Mouse (Mus musculus) midbrain, embryonic 11.5 days (tissue): Measurements from ENCODE around the gene Smarcal1. TPM values are rescaled to one million over a fixed set of nuclear protein-coding genes. Genes with fewer than 3 reads are reported as not detected.

ENCODE experiments used
- ATAC-seq: fragments of 200-750 bp; cut with Nextera tagmentation; 2 replicates; pipeline ENCODE4 v1.8.0; 2017; ENCODE audit warnings: moderate TSS enrichment, moderate library complexity; ENCODE audit not compliant: low FRiP score
- DNase-seq: peaks from one replicate; pipeline ENCODE4 v3.0.0; 2015; ENCODE audit warnings: low spot score; ENCODE audit errors: missing footprints
- H3K27ac ChIP-seq: fragments of 300-500 bp; sonication (generic); 2 replicates; pipeline ENCODE4 v1.5.1; 2014; ENCODE audit warnings: low read depth, low read length
- H3K27me3 ChIP-seq: fragments of 300-500 bp; sonication (generic); 2 replicates; pipeline ENCODE4 v1.6.1; 2014; ENCODE audit warnings: mild to moderate bottlenecking, low read length, moderate library complexity, mixed read lengths; ENCODE audit not compliant: control insufficient read depth, insufficient read depth
- H3K36me3 ChIP-seq: fragments of 300-500 bp; sonication (generic); 2 replicates; pipeline ENCODE4 v1.6.1; 2014; ENCODE audit warnings: mild to moderate bottlenecking, low read length, moderate library complexity, mixed read lengths; ENCODE audit not compliant: control insufficient read depth, insufficient read depth
- H3K4me1 ChIP-seq: fragments of 300-500 bp; sonication (generic); 2 replicates; pipeline ENCODE4 v1.6.1; 2014; ENCODE audit warnings: low read length; ENCODE audit not compliant: control insufficient read depth, insufficient read depth
- H3K4me2 ChIP-seq: fragments of 300-500 bp; sonication (generic); 2 replicates; pipeline ENCODE4 v1.6.1; 2014; ENCODE audit warnings: mild to moderate bottlenecking, moderate library complexity
- H3K4me3 ChIP-seq: fragments of 300-500 bp; sonication (generic); 2 replicates; pipeline ENCODE4 v1.5.1; 2014; ENCODE audit warnings: low read depth, low read length
- H3K9ac ChIP-seq: fragments of 300-500 bp; sonication (generic); 2 replicates; pipeline ENCODE4 v1.6.1; 2014; ENCODE audit warnings: low read length
- H3K9me3 ChIP-seq: fragments of 300-500 bp; sonication (generic); 2 replicates; pipeline ENCODE4 v1.6.1; 2016; ENCODE audit warnings: low read length; ENCODE audit not compliant: control insufficient read depth
- WGBS: fragments of 180-500 bp; shearing (Covaris S2); extraction: QIAGEN DNeasy Blood & Tissue Kit; methylation state at CpG from one replicate; pipeline ENCODE4 v1.1.7; 2014; 5-methylcytosine and 5-hydroxymethylcytosine counted together
- polyA plus RNA-seq: library from polyadenylated mRNA; unstranded; fragments of >200 nt; fragmentation: Nextera tagmentation; extraction: Ambion mirVana; gene quantifications from 2 replicates; pipeline ENCODE4 v1.2.1, GENCODE M21; 2014

The Smarcal1 gene
- polyA plus RNA-seq, 1 experiment from 2014 or later: 30.9 TPM

- Histone ChIP-seq H3K4me3 (peak overlapping the region; percentile 60), H3K4me1 (peaks cover 4% of the 10 kb centered on the region), H3K9me3 (no peaks in the 10 kb centered on the region), H3K4me2 (peak overlapping the region; percentile 45), H3K27ac (no peak overlapping the region), H3K27me3 (no peaks in the 10 kb centered on the region), H3K9ac (peak overlapping the region; percentile 71), H3K36me3 (peaks cover 7% of the 10 kb centered on the region; the same call in 1 of the 2 replicates)
- 86% methylated on average over 4 of the region's 4 CpGs for WGBS
- no peak for DNase-seq
- ATAC-seq: no peak
Observed at GRCm38 (mm10) chr1:72583906-72584305, 855 bp downstream of the Smarcal1 start.

GRCm38 (mm10) chr1:72585971-72586875 is 3.2 kb downstream of the Smarcal1 start:
- 91% methylated on average over 17 of the region's 17 CpGs for WGBS
- Histone ChIP-seq H3K4me2 (no peak overlapping the region), H3K27ac (no peak overlapping the region), H3K4me3 (no peak overlapping the region), H3K9ac (no peak overlapping the region), H3K27me3 (no peaks in the 10 kb centered on the region), H3K4me1 (peaks cover 4% of the 10 kb centered on the region), H3K36me3 (peaks cover 7% of the 10 kb centered on the region; the same call in 1 of the 2 replicates), H3K9me3 (no peaks in the 10 kb centered on the region)
- ATAC-seq (no peak), DNase-seq (no peak)

- Histone ChIP-seq H3K4me3 (no peak overlapping the region), H3K36me3 (peaks cover 15% of the 10 kb centered on the region; the same call in 1 of the 2 replicates), H3K4me1 (peaks cover 4% of the 10 kb centered on the region), H3K27me3 (no peaks in the 10 kb centered on the region), H3K9me3 (no peaks in the 10 kb centered on the region), H3K27ac (no peak overlapping the region), H3K9ac (no peak overlapping the region), H3K4me2 (no peak overlapping the region)
- no peak for DNase-seq
- ATAC-seq: no peak
- 95% methylated on average over 15 of the region's 15 CpGs for WGBS
Observed at GRCm38 (mm10) chr1:72587532-72587931, 4.5 kb downstream of the Smarcal1 start.

DNA sequence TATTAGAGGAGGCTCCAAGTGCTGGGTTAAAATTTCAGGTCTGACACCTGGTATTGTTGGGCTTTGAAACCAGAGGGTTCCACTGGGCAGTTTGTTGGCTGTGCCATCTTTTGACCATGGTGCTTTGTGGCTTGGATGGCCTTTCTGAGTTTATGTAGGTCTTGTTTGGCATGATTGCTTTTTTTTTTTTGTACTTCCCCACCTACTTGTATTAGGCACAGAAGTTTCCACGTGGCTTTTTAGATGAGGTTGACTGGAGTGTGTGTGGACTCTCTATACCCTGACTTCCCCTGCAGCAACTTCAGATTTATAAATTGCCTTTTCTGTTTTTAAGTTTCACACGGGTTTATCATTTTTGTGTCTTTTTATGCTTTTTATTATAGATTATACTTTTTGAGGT is 5.7 kb downstream of the Smarcal1 start:
- Histone ChIP-seq H3K4me2 (no peak overlapping the region), H3K4me1 (peaks cover 4% of the 10 kb centered on the region), H3K9ac (no peak overlapping the region), H3K9me3 (no peaks in the 10 kb centered on the region), H3K27ac (no peak overlapping the region), H3K27me3 (no peaks in the 10 kb centered on the region), H3K36me3 (peaks cover 15% of the 10 kb centered on the region; the same call in 1 of the 2 replicates), H3K4me3 (no peak overlapping the region)
- WGBS: 88% methylated on average over 2 of the region's 2 CpGs
- DNase-seq (no peak), ATAC-seq (no peak)

DNA sequence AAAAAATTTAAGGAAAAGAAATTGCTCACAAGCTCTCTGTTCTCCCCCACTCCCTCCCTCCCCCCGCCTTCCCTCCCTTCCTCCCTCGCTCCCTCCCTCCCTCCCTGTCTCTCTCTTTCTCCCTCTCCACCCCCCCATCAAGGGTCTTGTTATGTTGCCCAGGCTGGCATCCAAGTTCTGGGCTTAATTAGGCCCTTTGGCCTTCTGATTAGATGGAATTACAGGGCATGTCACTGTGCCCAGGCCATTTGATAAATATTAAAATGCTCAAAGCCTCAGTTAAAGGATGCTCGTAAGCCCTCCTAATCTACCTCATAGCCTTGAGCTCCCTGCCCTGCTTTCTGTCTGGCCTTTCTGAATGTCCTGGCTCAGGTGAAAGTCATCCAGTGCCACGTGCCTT is 7.6 kb downstream of the Smarcal1 start:
- DNase-seq (no peak), ATAC-seq (no peak)
- Histone ChIP-seq H3K4me2 (no peak overlapping the region), H3K4me3 (no peak overlapping the region), H3K4me1 (no peaks in the 10 kb centered on the region), H3K9me3 (no peaks in the 10 kb centered on the region), H3K36me3 (peaks cover 15% of the 10 kb centered on the region; the same call in 1 of the 2 replicates), H3K9ac (no peak overlapping the region), H3K27ac (no peak overlapping the region), H3K27me3 (no peaks in the 10 kb centered on the region)
- WGBS: 79% methylated on average over 4 of the region's 4 CpGs

DNA sequence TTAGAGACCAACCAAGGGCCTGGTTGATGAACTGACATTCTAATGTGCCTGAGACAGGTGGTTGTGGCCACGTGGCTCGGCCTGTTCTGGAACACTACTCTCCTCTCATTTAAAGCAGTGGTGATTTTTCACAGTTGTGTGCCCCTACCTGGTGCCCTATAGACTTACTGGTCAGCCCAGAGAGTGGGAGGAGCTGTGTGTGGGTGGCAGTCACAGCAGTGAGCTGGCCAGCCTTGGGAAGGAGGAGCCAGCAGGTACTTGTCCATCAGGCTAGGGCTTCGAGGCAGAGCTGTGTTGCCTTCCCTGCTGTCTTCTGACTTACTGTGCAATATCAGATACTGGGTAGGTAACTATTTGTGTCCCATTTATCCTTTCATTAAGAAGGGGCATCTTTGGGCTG is 9.3 kb downstream of the Smarcal1 start:
- no peak overlapping the region for H3K27ac ChIP-seq
- no peak for DNase-seq
- H3K4me2 ChIP-seq: no peak overlapping the region
- no peak overlapping the region for H3K4me3 ChIP-seq
- H3K4me1 ChIP-seq: no peaks in the 10 kb centered on the region
- H3K9ac ChIP-seq: no peak overlapping the region
- no peak for ATAC-seq
- peaks cover 16% of the 10 kb centered on the region; the same call in 1 of the 2 replicates for H3K36me3 ChIP-seq
- no peaks in the 10 kb centered on the region for H3K27me3 ChIP-seq
- H3K9me3 ChIP-seq: no peaks in the 10 kb centered on the region
- WGBS: 90% methylated on average over 3 of the region's 3 CpGs

- no peak overlapping the region for H3K27ac ChIP-seq
- WGBS: 87% methylated on average over 20 of the region's 20 CpGs
- DNase-seq: no peak
Observed at GRCm38 (mm10) chr1:72593340-72593951, 10.4 kb downstream of the Smarcal1 start.

DNA sequence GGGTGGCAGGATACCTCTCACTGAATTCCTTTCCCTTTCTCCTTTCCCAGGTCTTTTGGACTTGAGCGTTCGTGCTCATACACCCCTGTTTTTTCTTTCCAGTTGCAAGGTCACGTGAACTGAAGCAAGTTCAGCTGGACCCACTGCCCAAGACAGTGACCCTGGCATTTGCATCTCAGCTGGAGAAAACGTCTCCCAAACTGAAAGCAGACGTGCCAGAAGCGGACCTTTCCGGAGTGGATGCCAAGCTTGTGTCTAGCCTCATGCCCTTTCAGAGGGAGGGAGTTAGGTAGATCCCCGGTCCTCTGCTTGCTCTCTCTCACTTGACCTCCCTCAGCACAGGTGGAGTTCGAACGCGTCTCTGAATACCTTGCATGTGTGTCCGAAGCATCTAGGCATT is 12.6 kb downstream of the Smarcal1 start:
- no peaks in the 10 kb centered on the region for H3K9me3 ChIP-seq
- H3K4me3 ChIP-seq: no peak overlapping the region
- H3K9ac ChIP-seq: no peak overlapping the region
- no peaks in the 10 kb centered on the region for H3K27me3 ChIP-seq
- no peaks in the 10 kb centered on the region for H3K4me1 ChIP-seq
- ATAC-seq: no peak
- no peak for DNase-seq
- H3K36me3 ChIP-seq: peaks cover 12% of the 10 kb centered on the region; the same call in 1 of the 2 replicates
- 93% methylated on average over 12 of the region's 12 CpGs for WGBS
- no peak overlapping the region for H3K4me2 ChIP-seq
- H3K27ac ChIP-seq: no peak overlapping the region

More at GRCm38 (mm10) chr1:72593340-72593951, 10.4 kb downstream of the Smarcal1 start:
- Histone ChIP-seq H3K36me3 (peaks cover 14% of the 10 kb centered on the region; the same call in 1 of the 2 replicates), H3K4me1 (no peaks in the 10 kb centered on the region), H3K9ac (no peak overlapping the region), H3K4me3 (no peak overlapping the region), H3K9me3 (no peaks in the 10 kb centered on the region), H3K4me2 (no peak overlapping the region), H3K27me3 (no peaks in the 10 kb centered on the region)
- no peak for ATAC-seq

GRCm38 (mm10) chr1:72596231-72596630 is 13.2 kb downstream of the Smarcal1 start:
- Histone ChIP-seq H3K9ac (no peak overlapping the region; the same call in 1 of the 2 replicates), H3K4me2 (no peak overlapping the region), H3K27ac (no peak overlapping the region), H3K36me3 (peaks cover 12% of the 10 kb centered on the region; the same call in 1 of the 2 replicates), H3K27me3 (no peaks in the 10 kb centered on the region), H3K4me1 (no peaks in the 10 kb centered on the region), H3K9me3 (no peaks in the 10 kb centered on the region), H3K4me3 (no peak overlapping the region)
- DNase-seq: no peak
- WGBS: 81% methylated on average over 5 of the region's 5 CpGs
- ATAC-seq: no peak
